Mouse (Mus musculus) spleen, postnatal 0 days (tissue): Measurements from ENCODE around the gene Lce1j. TPM values are rescaled to one million over a fixed set of nuclear protein-coding genes. Genes with fewer than 3 reads are reported as not detected.

Experiments
- polyA plus RNA-seq: library from polyadenylated mRNA; unstranded; fragments of >200 nt; fragmentation: Nextera tagmentation; extraction: Ambion mirVana; gene quantifications from 2 replicates; pipeline ENCODE4 v1.2.1, GENCODE M21; 2015

The Lce1j gene
- polyA plus RNA-seq = not detected in 2 replicates

GRCm38 (mm10) chr3:92790414-92790813 is at the start of gene Lce1j:
Lce1j (minus strand) TSS chr3:92790514.

GRCm38 (mm10) chr3:92827108-92827507 is 36.8 kb upstream of the Lce1j start, which contains the start of gene Kprp:
Kprp (minus strand) TSS chr3:92827247.

GRCm38 (mm10) chr3:92807791-92808190 is 17.5 kb upstream of the Lce1j start, which contains the start of gene Lce1k:
Lce1k (minus strand) TSS chr3:92807891.

GRCm38 (mm10) chr3:92778799-92779198 is 11.5 kb downstream of the Lce1j start, which contains the start of gene Lce1i:
Lce1i (minus strand) TSS chr3:92778899.

GRCm38 (mm10) chr3:92764965-92765364 is 25.3 kb downstream of the Lce1j start, which contains the start of gene Lce1h:
Lce1h (minus strand) TSS chr3:92765065.

GRCm38 (mm10) chr3:92752238-92752637 is 38.1 kb downstream of the Lce1j start, which contains the start of gene Lce1g:
Lce1g (minus strand) TSS chr3:92752338.

GRCm38 (mm10) chr3:92738996-92739395 is 51.3 kb downstream of the Lce1j start, which contains the start of gene Gm38119:
Gm38119 (minus strand) TSS chr3:92739096.

Other genes with a start within 250 kb of the Lce1j start
- gene Ivl, start 216.8 kb downstream of the Lce1j start, polyA plus RNA-seq = 0.12 and 0.19 TPM in 2 replicates
- gene Smcp, start 201.5 kb downstream of the Lce1j start, polyA plus RNA-seq = not detected in 2 replicates
- not detected in 2 replicates for gene 2210017I01Rik, start 183.0 kb downstream of the Lce1j start, polyA plus RNA-seq
- not detected in 2 replicates for gene Lce6a, start 168.9 kb downstream of the Lce1j start, polyA plus RNA-seq
- not detected in 2 replicates for gene Lce1a1, start 142.2 kb downstream of the Lce1j start, polyA plus RNA-seq
- not detected in 2 replicates for gene Lce1b, start 133.6 kb downstream of the Lce1j start, polyA plus RNA-seq
- gene Lce1a2, start 120.2 kb downstream of the Lce1j start, polyA plus RNA-seq = not detected in 2 replicates
- 0.17 TPM in 1 of 2 replicates, not detected in the other for gene Lce1c, start 111.3 kb downstream of the Lce1j start, polyA plus RNA-seq
- gene Lce1d, start 103.3 kb downstream of the Lce1j start, polyA plus RNA-seq = not detected in 2 replicates
- gene Lce1e, start 81.4 kb downstream of the Lce1j start, polyA plus RNA-seq = not detected in 2 replicates
- not detected in 2 replicates for gene Lce1f, start 70.2 kb downstream of the Lce1j start, polyA plus RNA-seq
- gene Gm38119, start 51.4 kb downstream of the Lce1j start, polyA plus RNA-seq = not detected in 2 replicates
- gene Lce1g, start 38.2 kb downstream of the Lce1j start, polyA plus RNA-seq = not detected in 2 replicates
- gene Lce1h, start 25.4 kb downstream of the Lce1j start, polyA plus RNA-seq = not detected in 2 replicates
- not detected in 2 replicates for gene Lce1i, start 11.6 kb downstream of the Lce1j start, polyA plus RNA-seq
- gene Lce1k, start 17.4 kb upstream of the Lce1j start, polyA plus RNA-seq = not detected in 2 replicates
- not detected in 2 replicates for gene Kprp, start 36.7 kb upstream of the Lce1j start, polyA plus RNA-seq
- gene Lce1l, start 60.8 kb upstream of the Lce1j start, polyA plus RNA-seq = not detected in 2 replicates
- not detected in 2 replicates for gene 2310050C09Rik, start 79.7 kb upstream of the Lce1j start, polyA plus RNA-seq
- not detected in 2 replicates for gene Lce3a, start 135.7 kb upstream of the Lce1j start, polyA plus RNA-seq
- not detected in 2 replicates for gene Lce3b, start 142.5 kb upstream of the Lce1j start, polyA plus RNA-seq
- not detected in 2 replicates for gene Lce3c, start 154.0 kb upstream of the Lce1j start, polyA plus RNA-seq
- not detected in 2 replicates for gene Lce3d, start 166.9 kb upstream of the Lce1j start, polyA plus RNA-seq
- gene Lce3e, start 176.5 kb upstream of the Lce1j start, polyA plus RNA-seq = not detected in 2 replicates
- gene Lce3f, start 201.7 kb upstream of the Lce1j start, polyA plus RNA-seq = not detected in 2 replicates
- gene Crct1, start 225.2 kb upstream of the Lce1j start, polyA plus RNA-seq = 0.25 TPM in 1 of 2 replicates, not detected in the other
- not detected in 2 replicates for gene Lce1m, start 228.5 kb upstream of the Lce1j start, polyA plus RNA-seq